Mouse (Mus musculus) MEL (cell line): ENCODE measurements around the gene Gpatch1. TPM values are rescaled to one million over a fixed set of nuclear protein-coding genes. Genes with fewer than 3 reads are reported as not detected.

ENCODE experiments used
- DNase-seq: peaks from one replicate; pipeline ENCODE4 v3.0.0; 2011; ENCODE audit warnings: low read depth, low spot score
- H3K27ac ChIP-seq: 2 replicates; pipeline ENCODE4 v1.5.1; 2012; ENCODE audit warnings: low read depth, mild to moderate bottlenecking, control low read depth, low read length, moderate library complexity; ENCODE audit not compliant: control insufficient read depth
- H3K27me3 ChIP-seq, 2 experiments: fragments of 150-350 bp in 1 of 2; sonication (generic) in 1 of 2; 2 replicates each; pipeline ENCODE4 v1.6.1; 2012; ENCODE audit warnings: low read length in 2 of 2, mild to moderate bottlenecking in 2 of 2, improper control_type of control experiment in 1 of 2, moderate library complexity in 1 of 2; ENCODE audit not compliant: insufficient read depth in 2 of 2, control insufficient read depth in 1 of 2
- H3K36me3 ChIP-seq, 2 experiments: 2 replicates each; pipeline ENCODE4 v1.6.1; 2012 to 2014; ENCODE audit warnings: low read length in 2 of 2, improper control_type of control experiment in 1 of 2, inconsistent platforms in 1 of 2, mild to moderate bottlenecking in 1 of 2; ENCODE audit not compliant: insufficient read depth in 2 of 2, control insufficient read depth in 1 of 2
- H3K4me1 ChIP-seq, 2 experiments: fragments of 150-350 bp in 1 of 2; sonication (generic) in 1 of 2; 2 replicates each; pipeline ENCODE4 v1.6.1; 2012; ENCODE audit warnings: low read length in 2 of 2, improper control_type of control experiment in 1 of 2, mild to moderate bottlenecking in 1 of 2; ENCODE audit not compliant: insufficient read depth in 2 of 2, control insufficient read depth in 1 of 2
- H3K4me3 ChIP-seq, 2 experiments: fragments of 150-350 bp in 1 of 2; sonication (generic) in 1 of 2; 2 replicates each; pipeline ENCODE4 v1.5.1; 2012; ENCODE audit warnings: low read depth in 2 of 2, low read length in 2 of 2, mild to moderate bottlenecking in 2 of 2, moderate library complexity in 2 of 2, control low read depth in 1 of 2, improper control_type of control experiment in 1 of 2; ENCODE audit not compliant: control insufficient read depth in 1 of 2, insufficient read depth in 1 of 2
- H3K79me2 ChIP-seq: 2 replicates; pipeline ENCODE4 v1.6.1; 2012; ENCODE audit warnings: mild to moderate bottlenecking, low read length, moderate library complexity; ENCODE audit not compliant: control insufficient read depth, poor library complexity, insufficient read depth
- H3K9ac ChIP-seq: 2 replicates; pipeline ENCODE4 v1.6.1; 2012; ENCODE audit warnings: low read depth, mild to moderate bottlenecking, control low read depth, low read length, moderate library complexity; ENCODE audit not compliant: control insufficient read depth, poor library complexity, severe bottlenecking
- H3K9me3 ChIP-seq: fragments of 150-350 bp; sonication (generic); replicated peaks from 2 replicates; pipeline ENCODE4 v1.6.1; 2012; ENCODE audit warnings: mild to moderate bottlenecking, low read length, improper control_type of control experiment, moderate library complexity; ENCODE audit not compliant: insufficient read depth
- BHLHE40 ChIP-seq: IDR thresholded peaks from 2 replicates; pipeline ENCODE4 v1.6.1; 2012; ENCODE audit warnings: low read depth, mild to moderate bottlenecking, inconsistent platforms, low read length, improper control_type of control experiment, borderline replicate concordance
- CHD2 ChIP-seq: IDR thresholded peaks from 2 replicates; pipeline ENCODE4 v1.6.1; 2011; ENCODE audit warnings: low read length, improper control_type of control experiment
- CTCF ChIP-seq, 3 experiments: IDR thresholded peaks in 2 of 3; conservative IDR thresholded peaks in 1 of 3; 2 replicates each; pipeline ENCODE4 v1.5.1; 2011 to 2012; ENCODE audit warnings: low read length in 3 of 3, low read depth in 2 of 3, mild to moderate bottlenecking in 2 of 3, improper control_type of control experiment in 1 of 3, inconsistent platforms in 1 of 3, mixed read lengths in 1 of 3, moderate library complexity in 1 of 3; ENCODE audit not compliant: control insufficient read depth in 1 of 3, insufficient read depth in 1 of 3, poor library complexity in 1 of 3, severe bottlenecking in 1 of 3
- GABPA ChIP-seq: IDR thresholded peaks from 2 replicates; pipeline ENCODE4 v1.6.1; 2012; ENCODE audit warnings: low read depth, mild to moderate bottlenecking, inconsistent platforms, low read length, improper control_type of control experiment, moderate library complexity
- GATA1 ChIP-seq: IDR thresholded peaks from 2 replicates; pipeline ENCODE4 v1.6.1; 2011; ENCODE audit warnings: low read depth, low read length, improper control_type of control experiment
- KAT2A ChIP-seq: conservative IDR thresholded peaks from 2 replicates; pipeline ENCODE4 v1.6.1; 2012; ENCODE audit warnings: low read depth, low read length, improper control_type of control experiment, inconsistent platforms
- MAX ChIP-seq: IDR thresholded peaks from 2 replicates; pipeline ENCODE4 v1.6.1; 2011; ENCODE audit warnings: low read length, improper control_type of control experiment
- MYB ChIP-seq: IDR thresholded peaks from 2 replicates; pipeline ENCODE4 v1.6.1; 2011; ENCODE audit warnings: mild to moderate bottlenecking, low read depth, low read length, improper control_type of control experiment
- POLR2A ChIP-seq, 2 experiments: IDR thresholded peaks; 2 replicates each; pipeline ENCODE4 v1.6.1; 2011 to 2012; ENCODE audit warnings: low read length in 2 of 2, mild to moderate bottlenecking in 2 of 2, control low read depth in 1 of 2, improper control_type of control experiment in 1 of 2, low read depth in 1 of 2, moderate library complexity in 1 of 2; ENCODE audit not compliant: control insufficient read depth in 1 of 2, insufficient read depth in 1 of 2, poor library complexity in 1 of 2
- RAD21 ChIP-seq: IDR thresholded peaks from 2 replicates; pipeline ENCODE4 v1.6.1; 2011; ENCODE audit warnings: mild to moderate bottlenecking, low read depth, low read length, improper control_type of control experiment
- TBP ChIP-seq: IDR thresholded peaks from 2 replicates; pipeline ENCODE4 v1.8.0; 2011; ENCODE audit warnings: low read depth, low read length, improper control_type of control experiment
- USF1 ChIP-seq: IDR thresholded peaks from 2 replicates; pipeline ENCODE4 v1.6.1; 2014; ENCODE audit warnings: low read depth, mild to moderate bottlenecking, inconsistent platforms, low read length, improper control_type of control experiment, moderate library complexity
- USF2 ChIP-seq, 2 experiments: IDR thresholded peaks; 2 replicates each; pipeline ENCODE4 v1.6.1; 2011 to 2012; ENCODE audit warnings: improper control_type of control experiment in 2 of 2, low read length in 2 of 2, borderline replicate concordance in 1 of 2, inconsistent platforms in 1 of 2, low read depth in 1 of 2, mild to moderate bottlenecking in 1 of 2; ENCODE audit not compliant: insufficient read depth in 1 of 2
- ZC3H11A ChIP-seq: IDR thresholded peaks from 2 replicates; pipeline ENCODE4 v1.6.1; 2012; ENCODE audit warnings: low read depth, mild to moderate bottlenecking, inconsistent platforms, low read length, improper control_type of control experiment
- ZKSCAN1 ChIP-seq: IDR thresholded peaks from 2 replicates; pipeline ENCODE4 v1.6.1; 2012; ENCODE audit warnings: low read depth, mild to moderate bottlenecking, inconsistent platforms, low read length, improper control_type of control experiment, moderate library complexity
- ZMIZ1 ChIP-seq: IDR thresholded peaks from 2 replicates; pipeline ENCODE4 v1.6.1; 2012; ENCODE audit warnings: low read depth, mild to moderate bottlenecking, inconsistent platforms, low read length, improper control_type of control experiment, moderate library complexity
- ZNF384 ChIP-seq: IDR thresholded peaks from 2 replicates; pipeline ENCODE4 v1.6.1; 2012; ENCODE audit warnings: low read depth, mild to moderate bottlenecking, inconsistent platforms, low read length, improper control_type of control experiment
- polyA plus RNA-seq, 2 experiments: library from polyadenylated mRNA; stranded (reverse) in 1 of 2; unstranded in 1 of 2; fragments of >175 nt in 1 of 2; fragments of >200 nt in 1 of 2; gene quantifications; 2 replicates each; pipeline versions ENCODE4 v1.2.1 to v1.2.4; 2012; ENCODE audit warnings: low replicate concordance in 2 of 2, low read depth in 1 of 2; ENCODE audit not compliant: insufficient read length in 2 of 2, insufficient read depth in 1 of 2, missing spikeins in 1 of 2
- total RNA-seq: library from RNA; depleted of rRNA; stranded (reverse); fragments of 300-350 nt; gene quantifications from 2 replicates; pipeline ENCODE4 v1.2.3, GENCODE M21; 2012

Gpatch1 gene
- total and polyA plus RNA-seq, 3 experiments = 8.5 to 13.4 TPM; not detected in 1

DNA sequence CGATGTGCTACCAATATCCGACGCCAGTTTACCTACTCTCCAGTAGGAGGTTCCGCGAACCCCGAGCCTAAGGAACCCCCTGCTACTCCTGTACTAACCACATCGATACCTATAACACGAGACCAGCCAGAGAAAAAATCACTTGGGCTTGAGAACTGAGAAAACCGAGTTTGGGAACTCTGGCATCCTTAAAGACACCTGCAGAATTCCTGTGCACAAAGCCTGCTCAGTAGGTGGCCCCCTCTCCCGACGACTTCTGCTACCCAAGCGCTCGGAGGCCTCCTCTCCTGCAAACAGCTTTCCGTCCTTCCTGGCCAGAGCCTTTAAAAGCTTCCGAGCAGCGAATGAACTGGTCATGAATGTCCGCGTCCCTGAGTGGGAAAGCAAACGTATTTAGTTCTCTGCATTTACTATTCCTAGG, 15.0 kb upstream of the Gpatch1 start:
- Histone ChIP-seq H3K27ac (no peak overlapping the region), H3K4me3 (peak overlapping the region; percentile 33 to 87), H3K36me3 (no peaks in the 10 kb centered on the region), H3K79me2 (no peaks in the 10 kb centered on the region), H3K9me3 (no peaks in the 10 kb centered on the region), H3K4me1 (peaks cover 3 to 11% of the 10 kb centered on the region in 2 experiments; a peak in 2 of 4 replicates), H3K9ac (peak overlapping the region; percentile 8), H3K27me3 (no peaks in the 10 kb centered on the region)
- DNase-seq = no peak
- TF ChIP-seq RAD21 (no peak), TBP (no peak), CHD2 (no peak), ZC3H11A (no peak), ZNF384 (no peak), GATA1 (no peak), USF2 (IDR thresholded peaks at IDR 0.05; ENCODE audit: borderline replicate concordance in 1 of 2, insufficient read depth in 1 of 2, low read depth in 1 of 2, low read length in 2 of 2) (no peak), POLR2A (IDR thresholded peaks at IDR 0.05; ENCODE audit: control insufficient read depth in 1 of 2, insufficient read depth in 1 of 2, low read depth in 1 of 2, low read length in 2 of 2, poor library complexity in 1 of 2) (no peak), ZMIZ1 (no peak), GABPA (no peak), MAX (no peak), KAT2A (no peak), MYB (no peak), BHLHE40 (no peak), USF1 (no peak), ZKSCAN1 (no peak)

DNA sequence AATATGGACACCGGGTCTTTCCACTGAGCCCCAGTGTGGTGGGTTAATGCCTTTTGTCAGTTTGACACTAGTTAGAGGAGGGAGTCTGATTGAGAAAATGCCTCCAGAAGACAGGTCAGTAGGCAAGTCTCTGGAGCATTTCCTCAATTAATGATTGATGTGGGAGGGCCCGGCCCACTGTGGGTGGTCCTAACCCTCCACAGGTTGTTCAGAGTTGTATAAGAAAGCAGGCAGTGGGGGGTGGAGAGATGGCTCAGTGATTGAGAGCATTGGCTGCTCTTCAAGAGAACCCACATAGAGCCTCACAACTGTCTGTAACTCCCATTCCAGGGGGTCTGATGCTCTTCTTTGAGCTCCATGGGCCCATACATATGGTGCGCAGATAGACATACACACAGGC, 13.3 kb upstream of the Gpatch1 start:
- Histone ChIP-seq H3K27ac (no peak overlapping the region), H3K36me3 (no peaks in the 10 kb centered on the region), H3K4me3 (no peak overlapping the region), H3K9me3 (no peaks in the 10 kb centered on the region), H3K79me2 (no peaks in the 10 kb centered on the region), H3K4me1 (peaks cover 3 to 11% of the 10 kb centered on the region in 2 experiments; a peak in 2 of 4 replicates), H3K9ac (no peak overlapping the region), H3K27me3 (no peaks in the 10 kb centered on the region)
- DNase-seq = peak; percentile 9
- no peak for TF ChIP-seq CTCF (IDR thresholded peaks at IDR 0.05 in 2 of 3, conservative IDR thresholded peaks at IDR 0.05 in 1 of 3; ENCODE audit: control insufficient read depth in 1 of 3, insufficient read depth in 1 of 3, low read depth in 2 of 3, low read length in 3 of 3, poor library complexity in 1 of 3, severe bottlenecking in 1 of 3)
- TF ChIP-seq ZKSCAN1 = no peak
